Mouse (Mus musculus): ENCODE measurements at regions not wholly inside any gene's neighbourhood (a gene's known extent, or its start where the extent isn't known, plus 50 kb on each side); places are given as distances from the start of the nearest gene placed in this dataset.

GRCm38 (mm10) chr3:129002866-129003265 is 196.8 kb upstream of the Pitx2 start:
- TF ChIP-seq ZC3H11A (IDR thresholded peaks at IDR 0.05; ENCODE audit: borderline replicate concordance, low read depth, low read length) (no peak), HCFC1 (IDR thresholded peaks at IDR 0.05; ENCODE audit: borderline replicate concordance, insufficient read depth, low read length) (no peak), MAFK (IDR thresholded peaks at IDR 0.05; ENCODE audit: insufficient read depth, low read depth, low read length) (no peak), CHD2 (IDR thresholded peaks at IDR 0.05; ENCODE audit: low read depth, low read length) (no peak), ZNF384 (IDR thresholded peaks at IDR 0.05; ENCODE audit: low read depth, low read length) (no peak)
